Mouse (Mus musculus) c-Kit-negative CD71-positive TER-119-positive erythroid progenitor cells, embryonic 14.5 days (primary cell): ENCODE measurements around the gene Olfr1424.
"Not testable (repeated sequence)": the region's sequence is repeated elsewhere in the genome, so short reads cannot be mapped to it uniquely, and the experiment has no call there.

Experiments used
- DNase-seq: peaks from one replicate; pipeline ENCODE4 v3.0.0-alpha.2; 2013; ENCODE audit warnings: low read depth, low spot score

Olfr1424 gene

GRCm38 (mm10) chr19:12062582-12062981 lies at the start of gene Olfr1424:
Gene Olfr1424, minus strand, starts transcription at chr19:12062682.
- DNase-seq, result not testable (repeated sequence)

- no peak for DNase-seq
Observed at GRCm38 (mm10) chr19:12104541-12104940, 42.1 kb upstream of the Olfr1424 start.

GRCm38 (mm10) chr19:12103234-12103633 lies 40.8 kb upstream of the Olfr1424 start, which contains the start of gene Olfr1427:
Gene Olfr1427, minus strand, starts transcription at chr19:12103334.
- no peak for DNase-seq

- no peak for DNase-seq
Observed at GRCm38 (mm10) chr19:12091913-12092312, 29.4 kb upstream of the Olfr1424 start, which contains the start of gene Olfr1426. Gene Olfr1426, minus strand, starts transcription at chr19:12092013.

GRCm38 (mm10) chr19:12077631-12078030 lies 15.1 kb upstream of the Olfr1424 start, which contains the start of gene Olfr1425:
Gene Olfr1425, minus strand, starts transcription at chr19:12077731.
- not testable (repeated sequence) for DNase-seq

GRCm38 (mm10) chr19:12069546-12069945 lies 7.1 kb upstream of the Olfr1424 start:
- DNase-seq, result not testable (repeated sequence)

- DNase-seq, result not testable (repeated sequence)
Observed at GRCm38 (mm10) chr19:12067806-12068205, 5.3 kb upstream of the Olfr1424 start.

GRCm38 (mm10) chr19:12043163-12043562 lies 19.3 kb downstream of the Olfr1424 start:
- DNase-seq, result no peak

- DNase-seq, result no peak
Observed at GRCm38 (mm10) chr19:12041217-12041616, 21.3 kb downstream of the Olfr1424 start, which contains the start of gene Olfr1423. Gene Olfr1423, minus strand, starts transcription at chr19:12041317.

- no peak for DNase-seq
Observed at GRCm38 (mm10) chr19:12037727-12038126, 24.8 kb downstream of the Olfr1424 start.

- no peak for DNase-seq
Observed at GRCm38 (mm10) chr19:12026606-12027005, 35.9 kb downstream of the Olfr1424 start.

GRCm38 (mm10) chr19:12025333-12025732 lies 37.1 kb downstream of the Olfr1424 start:
- no peak for DNase-seq

GRCm38 (mm10) chr19:12024149-12024548 lies 38.3 kb downstream of the Olfr1424 start:
- DNase-seq, result no peak

- no peak for DNase-seq
Observed at GRCm38 (mm10) chr19:12016192-12016591, 46.3 kb downstream of the Olfr1424 start.

- no peak for DNase-seq
Observed at GRCm38 (mm10) chr19:12015708-12016107, 46.8 kb downstream of the Olfr1424 start.

GRCm38 (mm10) chr19:12013228-12013627 lies 49.3 kb downstream of the Olfr1424 start:
- no peak for DNase-seq

GRCm38 (mm10) chr19:12012615-12013014 lies 49.9 kb downstream of the Olfr1424 start:
- no peak for DNase-seq

GRCm38 (mm10) chr19:12011560-12012556 lies 50.6 kb downstream of the Olfr1424 start:
- peak; percentile 83 for DNase-seq

GRCm38 (mm10) chr19:12010916-12011559 lies 51.4 kb downstream of the Olfr1424 start:
- DNase-seq, result peak; percentile 76

- peak; percentile 55 for DNase-seq
Observed at GRCm38 (mm10) chr19:12010281-12010771, 52.2 kb downstream of the Olfr1424 start.

GRCm38 (mm10) chr19:12009501-12010280 lies 52.8 kb downstream of the Olfr1424 start:
- DNase-seq, result peak; percentile 58
